Mouse (Mus musculus) left cerebral cortex, postnatal 4 days (tissue): Measurements from ENCODE around the gene Maml2. TPM values are rescaled to one million over a fixed set of nuclear protein-coding genes. Genes with fewer than 3 reads are reported as not detected.

Source experiments
- DNase-seq: peaks from one replicate; pipeline ENCODE4 v3.0.0-alpha.2; 2022
- intact Hi-C: fragments of 180-260 bp; cut with DNase I; formaldehyde crosslinking; loops from one replicate; pipeline ENCODE4 v1.15.1; 2025
- total RNA-seq, 2 experiments: library from RNA; stranded (reverse); gene quantifications; 2 replicates each; pipeline ENCODE4 v1.2.3; 2021

Maml2 gene
- total RNA-seq, 2 experiments from 2014 or later: 11.5 TPM

DNA sequence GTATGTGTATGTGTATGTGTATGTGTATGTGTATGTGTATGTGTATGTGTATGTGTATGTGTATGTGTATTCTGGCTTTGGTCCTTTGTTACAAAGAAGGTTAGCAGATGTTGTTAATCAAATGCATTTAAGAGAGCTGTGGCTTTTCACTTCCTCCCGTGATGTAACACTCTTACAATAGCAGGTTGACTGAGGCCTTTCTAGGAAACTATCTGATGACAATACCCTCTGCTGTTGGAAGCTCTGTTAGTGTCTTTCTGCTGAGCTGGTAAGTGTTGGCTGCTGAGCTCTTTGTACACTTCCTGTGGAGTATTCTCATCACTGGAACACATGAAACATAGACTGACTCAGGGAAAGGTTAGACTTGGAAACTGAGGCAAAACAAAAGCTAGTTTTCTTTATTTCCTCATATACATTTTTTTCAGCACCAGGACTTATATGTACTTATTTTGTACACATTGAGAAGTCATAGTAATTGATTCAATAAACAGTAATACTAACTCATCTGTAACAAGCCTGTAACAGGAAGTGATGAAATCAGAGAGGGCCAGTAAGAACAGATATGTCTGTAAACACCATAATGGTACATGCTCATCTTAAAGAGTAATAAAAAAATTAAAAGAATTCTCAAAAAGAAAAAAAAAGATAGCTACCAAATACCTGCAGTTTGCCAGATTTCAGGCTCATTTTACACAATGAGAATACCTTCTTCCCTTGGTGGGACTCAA is 145.9 kb downstream of the Maml2 start:
- intact Hi-C loops: no loop called here
- no peak for DNase-seq

- no peak for DNase-seq
- intact Hi-C loops: no loop called here
Measured at GRCm38 (mm10) chr9:13446236-13446635, 148.5 kb downstream of the Maml2 start.

DNA sequence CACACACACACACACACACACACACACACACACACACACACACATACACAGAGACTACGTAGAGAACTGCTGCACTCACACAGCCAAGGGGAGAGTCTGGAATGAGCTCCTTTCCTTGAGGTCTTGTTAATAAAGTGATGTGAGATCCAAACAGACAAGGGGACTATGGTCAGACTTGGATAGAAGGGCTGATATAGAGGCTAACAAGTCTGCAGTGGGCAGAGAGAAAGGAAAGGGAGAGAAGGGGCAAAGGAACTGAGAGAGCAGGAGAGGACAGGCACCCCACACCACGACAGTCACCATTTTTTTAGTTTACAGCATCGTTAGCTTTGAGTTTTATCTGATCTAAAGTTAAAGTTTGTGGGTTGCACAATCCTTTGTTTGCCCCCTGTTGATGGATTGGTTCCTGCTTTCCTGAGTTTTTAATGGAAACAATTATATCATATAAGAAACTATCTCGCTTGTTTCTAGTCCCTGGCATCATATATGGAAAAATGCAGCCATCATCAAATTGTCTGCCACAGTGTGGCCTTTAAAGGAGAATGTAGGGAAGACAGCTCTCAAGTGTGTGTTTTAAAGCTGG is 149.0 kb downstream of the Maml2 start, which contains the start of gene Gm17571:
Gm17571 (minus strand) TSS at position 51 of the 583 bp plus-strand sequence.
- DNase-seq: no peak
- intact Hi-C loops: no loop called here

DNA sequence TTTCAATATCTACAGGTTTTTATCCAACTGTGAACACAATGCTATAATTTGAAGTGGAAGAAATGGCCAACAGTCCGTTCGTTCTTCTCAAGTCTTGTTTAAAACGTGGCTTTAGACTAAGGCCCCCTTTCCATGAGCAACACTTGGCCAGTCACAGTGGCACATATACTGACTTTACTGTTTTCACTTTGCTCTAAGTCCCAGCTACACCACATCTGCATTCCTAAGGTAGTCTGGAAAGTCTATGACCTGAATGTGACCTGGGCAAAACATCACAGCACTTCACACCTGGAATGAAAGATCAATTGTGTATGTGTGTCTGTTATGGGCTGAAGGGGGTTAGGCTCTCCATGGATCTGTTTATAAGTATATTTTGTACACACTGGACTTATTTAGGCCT is 151.0 kb downstream of the Maml2 start:
- no peak for DNase-seq
- intact Hi-C loops: no loop called here

- intact Hi-C loops: no loop called here
- no peak for DNase-seq
Measured at GRCm38 (mm10) chr9:13454651-13455123, 156.9 kb downstream of the Maml2 start.

DNA sequence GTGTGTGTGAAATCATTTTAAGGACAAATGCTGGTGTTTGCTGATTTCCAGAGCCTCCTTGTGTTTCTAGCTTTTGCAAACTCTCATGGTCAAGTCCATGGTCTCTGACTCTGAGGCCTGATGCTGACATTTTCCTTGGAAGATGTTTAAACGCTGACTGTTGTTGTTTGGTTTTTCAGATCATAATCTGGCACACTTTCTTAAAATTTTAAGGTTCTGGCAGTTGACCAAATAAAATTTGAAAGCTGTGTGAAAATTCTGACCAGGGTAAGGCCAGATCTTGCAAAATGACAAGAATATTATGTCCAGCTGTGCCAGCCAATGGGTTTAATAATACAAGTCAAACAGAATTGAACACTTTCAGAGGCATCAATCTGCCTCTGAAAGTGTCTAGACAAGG is 157.5 kb downstream of the Maml2 start:
- intact Hi-C loops: no loop called here
- no peak for DNase-seq

DNA sequence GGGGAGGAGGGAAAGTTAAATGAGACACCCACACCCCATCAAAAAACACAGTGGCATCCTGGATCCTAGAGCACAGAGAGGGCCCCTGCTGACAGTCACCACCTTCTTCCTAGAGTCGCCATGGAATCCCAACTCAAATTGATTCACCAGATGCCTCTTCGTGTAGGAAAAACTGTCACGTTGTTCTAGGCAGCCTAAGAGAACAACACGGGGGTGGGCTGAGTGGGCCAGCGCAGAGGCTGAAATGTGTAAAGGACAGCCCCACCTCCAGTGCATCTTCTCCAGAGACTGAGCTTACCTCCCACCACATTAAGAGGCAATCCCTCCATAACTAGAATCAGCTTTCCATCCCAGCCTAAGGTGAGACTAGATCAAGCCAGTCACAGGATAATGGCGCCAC is 160.0 kb downstream of the Maml2 start:
- no peak for DNase-seq
- intact Hi-C loops: no loop called here

GRCm38 (mm10) chr9:13459371-13459770 is 161.6 kb downstream of the Maml2 start:
- intact Hi-C loops: no loop called here
- no peak for DNase-seq

- no peak for DNase-seq
- intact Hi-C loops: no loop called here
Measured at GRCm38 (mm10) chr9:13460012-13460411, 162.3 kb downstream of the Maml2 start.

- intact Hi-C loops: no loop called here
- no peak for DNase-seq
Measured at GRCm38 (mm10) chr9:13460926-13461325, 163.2 kb downstream of the Maml2 start.

DNA sequence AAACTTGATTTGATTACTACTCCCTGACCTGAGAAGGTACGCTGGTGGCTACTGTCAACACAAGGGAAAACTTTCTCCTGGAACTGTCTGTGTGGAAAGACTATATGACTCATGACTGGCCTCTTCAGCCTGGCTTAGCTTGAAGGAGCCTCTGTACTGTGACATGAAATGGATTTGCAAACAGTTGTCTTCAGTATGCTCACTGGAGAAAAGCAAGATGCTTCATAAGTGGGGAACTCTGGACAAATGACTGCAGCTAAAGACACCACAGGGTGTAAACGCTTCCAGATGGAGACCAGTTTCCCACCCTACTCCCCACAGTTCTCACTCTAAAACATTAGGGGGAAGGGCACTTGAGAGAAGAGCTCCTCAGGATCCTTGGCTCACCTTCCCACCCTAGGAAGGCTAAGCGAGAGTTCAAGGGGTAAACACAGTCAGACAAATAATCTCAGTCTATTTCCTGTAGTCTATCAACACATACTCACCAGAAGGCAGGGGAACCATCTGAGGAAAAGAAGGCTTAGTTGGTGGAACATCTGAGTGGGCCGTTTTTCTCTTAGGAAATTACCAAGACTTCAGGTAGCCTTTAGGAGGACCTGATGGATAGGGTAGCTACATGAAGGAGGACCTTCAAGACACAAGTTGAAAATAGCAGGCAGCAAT is 167.7 kb downstream of the Maml2 start:
- intact Hi-C loops: no loop called here
- DNase-seq: no peak

DNA sequence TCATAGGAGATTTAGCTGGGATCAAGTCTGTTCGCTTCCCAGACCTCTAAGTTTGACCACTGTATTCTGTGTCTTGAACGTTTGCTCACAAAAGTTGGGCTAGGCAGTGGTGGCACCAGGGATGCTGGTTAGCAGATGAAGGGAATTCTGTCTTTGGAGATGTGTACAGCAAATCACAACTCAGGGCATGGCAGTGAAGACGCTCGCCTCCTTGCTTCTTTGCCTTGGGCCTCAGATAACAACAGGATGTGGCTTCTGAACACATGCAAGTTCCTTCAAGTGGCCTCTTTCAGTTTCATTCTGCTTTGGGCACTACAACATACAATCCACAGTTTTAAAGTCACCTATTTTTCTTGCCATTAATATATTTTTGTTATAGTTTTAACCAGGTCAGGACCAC is 168.6 kb downstream of the Maml2 start:
- intact Hi-C loops: no loop called here
- no peak for DNase-seq

DNA sequence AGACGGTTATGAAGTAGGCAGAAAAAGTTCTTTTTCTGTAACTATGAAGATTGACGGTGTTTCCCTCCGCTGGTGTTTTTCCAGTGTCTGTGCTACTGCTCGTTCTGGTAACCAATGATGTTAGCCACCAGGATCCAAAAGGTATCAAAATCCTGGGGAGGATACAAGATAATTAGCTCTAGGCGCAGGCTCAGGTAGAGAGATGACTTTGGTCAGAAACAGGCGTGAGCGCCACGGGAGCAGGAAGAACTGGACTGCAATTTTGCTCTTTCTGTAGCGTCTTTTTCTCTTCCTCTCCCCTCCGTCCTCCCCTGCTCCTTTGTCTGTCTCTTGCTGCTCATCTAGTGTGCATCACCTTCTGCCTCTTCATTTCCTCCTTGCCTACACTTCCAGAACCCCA is 169.1 kb downstream of the Maml2 start:
- intact Hi-C loops: no loop called here
- no peak for DNase-seq

- intact Hi-C loops: no loop called here
Measured at GRCm38 (mm10) chr9:13467745-13468144, 170.0 kb downstream of the Maml2 start.

DNA sequence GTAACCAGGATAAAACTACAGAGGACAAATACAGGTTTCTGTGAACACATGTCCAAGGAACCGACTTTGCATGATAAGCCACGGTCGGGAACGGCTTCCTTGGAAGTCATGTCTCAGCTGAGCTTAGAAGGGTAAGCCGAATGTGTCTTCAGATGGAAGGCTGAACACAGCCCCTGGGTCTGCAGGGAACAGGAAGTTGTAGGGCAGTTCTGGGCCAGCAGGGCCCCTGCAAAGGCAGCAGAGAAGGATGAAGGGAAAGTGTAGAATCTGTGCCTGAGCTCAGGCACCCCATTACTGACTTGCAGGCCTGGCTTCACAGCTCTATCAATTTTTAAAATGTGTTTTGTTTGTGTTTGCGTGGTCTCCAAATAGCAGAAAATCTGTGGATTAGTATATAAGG is 171.0 kb downstream of the Maml2 start:
- intact Hi-C loops: no loop called here
- no peak for DNase-seq

More at GRCm38 (mm10) chr9:13467745-13468144, 170.0 kb downstream of the Maml2 start:
- DNase-seq: no peak

- no peak for DNase-seq
- intact Hi-C loops: no loop called here
Measured at GRCm38 (mm10) chr9:13470013-13470412, 172.3 kb downstream of the Maml2 start.

GRCm38 (mm10) chr9:13474951-13475350 is 177.2 kb downstream of the Maml2 start:
- intact Hi-C loops: no loop called here
- no peak for DNase-seq

- DNase-seq: no peak
- intact Hi-C loops: no loop called here
Measured at GRCm38 (mm10) chr9:13479275-13479674, 181.5 kb downstream of the Maml2 start.

DNA sequence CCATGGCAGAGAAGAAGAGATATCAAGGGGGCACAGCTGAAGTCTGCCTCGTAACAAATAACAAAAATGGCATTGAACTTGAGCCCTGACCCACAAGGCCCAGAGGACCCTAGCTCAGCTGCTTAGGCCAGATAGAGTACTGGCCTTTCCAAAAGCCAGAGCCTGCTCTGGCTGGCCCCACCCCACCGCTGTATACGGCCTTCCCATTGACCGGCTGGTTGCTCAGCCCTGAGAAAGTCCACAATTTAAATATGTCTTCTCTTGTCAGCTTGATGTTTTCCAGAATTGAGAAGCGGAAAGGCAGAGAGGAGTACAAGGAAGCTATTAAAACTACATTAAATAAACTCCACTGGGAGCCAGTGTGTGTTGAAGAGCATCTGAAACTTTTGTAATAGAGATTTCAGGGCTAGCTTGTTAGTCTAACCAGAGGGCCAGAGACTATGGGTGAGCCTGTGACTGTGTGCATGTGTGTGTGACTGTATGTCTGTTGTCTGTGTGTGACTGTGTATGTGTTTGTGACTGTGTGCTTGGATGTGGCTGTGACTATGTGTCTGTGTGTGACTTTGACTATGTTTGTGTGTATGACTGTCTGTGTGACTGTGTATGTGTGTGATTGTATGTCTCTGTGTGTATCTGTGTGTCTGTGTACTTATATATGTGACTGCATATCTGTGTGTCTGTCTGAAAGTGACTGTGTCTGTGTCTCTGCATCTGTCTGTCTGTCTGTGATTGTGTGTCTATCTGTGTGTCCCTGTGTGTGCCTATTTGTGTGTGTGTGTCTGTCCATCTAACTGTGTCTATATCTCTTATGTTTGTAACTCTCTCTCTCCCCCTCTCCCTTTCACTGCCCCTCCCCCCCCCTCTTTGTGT is 185.7 kb downstream of the Maml2 start:
- no peak for DNase-seq
- intact Hi-C loops: no loop called here

- DNase-seq: no peak
- intact Hi-C loops: no loop called here
Measured at GRCm38 (mm10) chr9:13484267-13485240, 186.8 kb downstream of the Maml2 start.
